Mouse (Mus musculus): Measurements from ENCODE around the gene Ubac1. TPM values are rescaled to one million over a fixed set of nuclear protein-coding genes. Genes with fewer than 3 reads are reported as not detected.

The Ubac1 gene
- polyA plus RNA-seq, 2 experiments, result 76.5 to 99.3 TPM

DNA sequence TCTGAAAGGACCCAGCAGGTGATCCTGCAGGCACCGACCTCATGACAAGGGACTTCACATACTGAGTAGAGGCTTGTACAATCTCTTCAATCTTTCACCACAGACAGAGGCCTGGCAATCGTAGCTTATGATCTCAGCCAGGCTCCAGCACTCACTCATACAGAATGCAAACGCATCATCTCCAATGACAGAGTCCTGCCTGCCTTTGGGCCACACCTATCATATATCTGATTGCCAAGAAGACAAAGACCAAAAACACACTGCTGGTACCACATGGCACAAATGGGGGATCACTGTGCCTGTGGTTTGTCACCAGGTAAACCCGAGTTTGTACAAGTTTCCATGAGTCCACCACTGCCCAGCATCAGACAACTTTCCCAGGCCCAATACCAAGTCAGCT is 4.2 kb downstream of the Ubac1 start:
- Histone ChIP-seq H3K4me3 (replicated peaks; ENCODE audit: low read length) (no peak overlapping the region), H3K4me2 (replicated peaks; ENCODE audit: low read depth, low read length, severe bottlenecking) (no peak overlapping the region), H3K27ac (replicated peaks; ENCODE audit: low read depth, low read length) (no peak overlapping the region), H3K9me3 (ENCODE audit: control insufficient read depth, low read length) (no peaks in the 10 kb centered on the region), H3K4me1 (ENCODE audit: control insufficient read depth, insufficient read depth, low read length) (peaks cover 8% of the 10 kb centered on the region), H3K36me3 (ENCODE audit: control insufficient read depth, insufficient read depth, low read length) (peaks cover 38% of the 10 kb centered on the region), H3K9ac (ENCODE audit: low read depth, low read length, severe bottlenecking) (no peak overlapping the region), H3K27me3 (ENCODE audit: control insufficient read depth, insufficient read depth, low read length) (no peaks in the 10 kb centered on the region)
- TF ChIP-seq POLR2A (IDR thresholded peaks at IDR 0.05; ENCODE audit: borderline replicate concordance, extremely low read depth, insufficient read depth, insufficient read length), result no peak
- no peak for DNase-seq (ENCODE audit: low spot score)
- ATAC-seq (ENCODE audit: low FRiP score, low read depth), result no peak
- 86% methylated on average over 4 of the region's 4 CpGs for WGBS

DNA sequence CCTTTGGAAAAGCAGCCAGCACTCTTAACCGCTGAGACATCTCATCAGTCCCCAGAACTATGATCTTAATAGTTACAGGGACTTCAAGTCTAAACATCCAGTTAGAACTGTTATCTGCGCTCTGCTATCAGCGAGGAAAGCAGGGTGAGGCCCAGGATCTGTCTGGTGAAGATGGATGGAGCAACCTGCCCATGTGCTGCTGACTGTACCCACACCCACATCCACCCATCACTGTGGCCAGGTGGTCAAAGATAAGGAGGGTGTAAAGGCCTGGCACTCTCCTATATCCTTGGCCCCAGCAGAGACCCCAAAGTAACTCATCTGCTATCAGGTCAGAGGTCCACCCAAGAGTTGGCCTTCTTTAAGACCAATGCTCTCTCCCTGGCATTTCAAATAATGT is 7.9 kb downstream of the Ubac1 start:
- no peak for TF ChIP-seq POLR2A (IDR thresholded peaks at IDR 0.05; ENCODE audit: borderline replicate concordance, extremely low read depth, insufficient read depth, insufficient read length)
- H3K4me3 ChIP-seq (replicated peaks; ENCODE audit: low read length), result no peak overlapping the region
- no peaks in the 10 kb centered on the region for H3K27me3 ChIP-seq (ENCODE audit: control insufficient read depth, insufficient read depth, low read length)
- no peak for DNase-seq (ENCODE audit: low spot score)
- H3K9me3 ChIP-seq (ENCODE audit: control insufficient read depth, low read length), result no peaks in the 10 kb centered on the region
- peaks cover 75% of the 10 kb centered on the region for H3K36me3 ChIP-seq (ENCODE audit: control insufficient read depth, insufficient read depth, low read length)
- no peak overlapping the region for H3K9ac ChIP-seq (ENCODE audit: low read depth, low read length, severe bottlenecking)
- ATAC-seq (ENCODE audit: low FRiP score, low read depth), result no peak
- H3K27ac ChIP-seq (replicated peaks; ENCODE audit: low read depth, low read length), result no peak overlapping the region
- no peaks in the 10 kb centered on the region for H3K4me1 ChIP-seq (ENCODE audit: control insufficient read depth, insufficient read depth, low read length)
- 93% methylated on average over 3 of the region's 3 CpGs for WGBS
- H3K4me2 ChIP-seq (replicated peaks; ENCODE audit: low read depth, low read length, severe bottlenecking), result no peak overlapping the region

DNA sequence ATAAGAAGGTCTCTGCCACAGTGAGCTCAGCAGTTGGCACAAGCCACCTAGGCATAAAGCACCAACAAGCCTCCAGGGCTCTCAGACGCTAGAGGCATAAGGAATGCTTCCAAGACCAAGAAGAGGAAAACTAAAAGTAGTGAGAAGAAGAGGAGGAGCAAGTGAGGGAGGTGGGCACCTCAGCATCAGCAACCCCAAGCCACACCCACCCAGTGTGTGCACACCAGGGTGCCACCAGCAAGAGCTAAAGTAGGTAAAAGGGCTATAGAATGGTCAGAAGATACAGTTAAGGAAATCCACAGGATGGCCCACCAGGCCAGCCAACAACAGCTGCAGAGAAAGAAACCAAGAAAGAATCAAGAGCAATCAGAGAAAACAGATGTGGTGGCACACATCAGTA is 10.1 kb downstream of the Ubac1 start:
- no peak overlapping the region for H3K9ac ChIP-seq (ENCODE audit: low read depth, low read length, severe bottlenecking)
- 58% methylated on average over 1 of the region's 1 CpGs for WGBS
- no peak overlapping the region for H3K4me2 ChIP-seq (replicated peaks; ENCODE audit: low read depth, low read length, severe bottlenecking)
- no peak overlapping the region for H3K27ac ChIP-seq (replicated peaks; ENCODE audit: low read depth, low read length)
- DNase-seq (ENCODE audit: low spot score) (no peak), ATAC-seq (ENCODE audit: low FRiP score, low read depth) (no peak)
- no peaks in the 10 kb centered on the region for H3K27me3 ChIP-seq (ENCODE audit: control insufficient read depth, insufficient read depth, low read length)
- TF ChIP-seq POLR2A (IDR thresholded peaks at IDR 0.05; ENCODE audit: borderline replicate concordance, extremely low read depth, insufficient read depth, insufficient read length), result no peak
- H3K36me3 ChIP-seq (ENCODE audit: control insufficient read depth, insufficient read depth, low read length), result peaks cover 96% of the 10 kb centered on the region
- no peak overlapping the region for H3K4me3 ChIP-seq (replicated peaks; ENCODE audit: low read length)
- H3K4me1 ChIP-seq (ENCODE audit: control insufficient read depth, insufficient read depth, low read length), result no peaks in the 10 kb centered on the region
- H3K9me3 ChIP-seq (ENCODE audit: control insufficient read depth, low read length), result no peaks in the 10 kb centered on the region

DNA sequence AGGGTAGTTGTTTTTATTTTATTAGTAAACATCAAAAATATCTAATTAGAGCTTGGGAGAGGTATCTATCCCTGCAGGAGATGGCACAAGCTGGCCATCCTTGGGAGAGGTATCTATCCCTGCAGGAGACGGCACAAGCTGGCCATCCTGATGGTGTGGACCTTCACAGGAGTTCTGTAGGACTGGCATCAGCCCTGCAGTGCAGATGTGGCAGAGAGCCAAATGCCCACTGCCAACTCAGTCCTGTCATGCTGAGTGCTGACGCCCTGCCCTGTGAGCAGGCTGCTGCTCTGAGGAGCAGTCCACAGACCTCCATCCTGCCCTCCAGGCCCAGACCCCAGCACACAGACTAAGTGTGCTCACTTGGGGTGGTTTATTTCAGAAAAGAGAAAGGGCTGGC is 19.5 kb downstream of the Ubac1 start:
- 90% methylated on average over 2 of the region's 2 CpGs for WGBS
- DNase-seq (ENCODE audit: low spot score), result no peak
- no peaks in the 10 kb centered on the region for H3K27me3 ChIP-seq (ENCODE audit: control insufficient read depth, insufficient read depth, low read length)
- H3K9ac ChIP-seq (ENCODE audit: low read depth, low read length, severe bottlenecking), result no peak overlapping the region
- no peak for ATAC-seq (ENCODE audit: low FRiP score, low read depth)
- H3K36me3 ChIP-seq (ENCODE audit: control insufficient read depth, insufficient read depth, low read length), result peaks cover 83% of the 10 kb centered on the region
- no peak for TF ChIP-seq POLR2A (IDR thresholded peaks at IDR 0.05; ENCODE audit: borderline replicate concordance, extremely low read depth, insufficient read depth, insufficient read length)
- H3K4me3 ChIP-seq (replicated peaks; ENCODE audit: low read length), result no peak overlapping the region
- H3K4me2 ChIP-seq (replicated peaks; ENCODE audit: low read depth, low read length, severe bottlenecking), result no peak overlapping the region
- no peaks in the 10 kb centered on the region for H3K4me1 ChIP-seq (ENCODE audit: control insufficient read depth, insufficient read depth, low read length)
- no peak overlapping the region for H3K27ac ChIP-seq (replicated peaks; ENCODE audit: low read depth, low read length)
- H3K9me3 ChIP-seq (ENCODE audit: control insufficient read depth, low read length), result no peaks in the 10 kb centered on the region

GRCm38 (mm10) chr2:26001136-26001535 is 20.4 kb downstream of the Ubac1 start:
- ATAC-seq (ENCODE audit: low FRiP score, low read depth), result no peak
- Histone ChIP-seq H3K9ac (ENCODE audit: low read depth, low read length, severe bottlenecking) (no peak overlapping the region), H3K27ac (replicated peaks; ENCODE audit: low read depth, low read length) (no peak overlapping the region), H3K4me1 (ENCODE audit: control insufficient read depth, insufficient read depth, low read length) (no peaks in the 10 kb centered on the region), H3K4me2 (replicated peaks; ENCODE audit: low read depth, low read length, severe bottlenecking) (no peak overlapping the region), H3K4me3 (replicated peaks; ENCODE audit: low read length) (no peak overlapping the region), H3K36me3 (ENCODE audit: control insufficient read depth, insufficient read depth, low read length) (peaks cover 75% of the 10 kb centered on the region), H3K27me3 (ENCODE audit: control insufficient read depth, insufficient read depth, low read length) (no peaks in the 10 kb centered on the region), H3K9me3 (ENCODE audit: control insufficient read depth, low read length) (no peaks in the 10 kb centered on the region)
- 97% methylated on average over 5 of the region's 5 CpGs for WGBS
- no peak for TF ChIP-seq POLR2A (IDR thresholded peaks at IDR 0.05; ENCODE audit: borderline replicate concordance, extremely low read depth, insufficient read depth, insufficient read length)
- DNase-seq (ENCODE audit: low spot score), result no peak

DNA sequence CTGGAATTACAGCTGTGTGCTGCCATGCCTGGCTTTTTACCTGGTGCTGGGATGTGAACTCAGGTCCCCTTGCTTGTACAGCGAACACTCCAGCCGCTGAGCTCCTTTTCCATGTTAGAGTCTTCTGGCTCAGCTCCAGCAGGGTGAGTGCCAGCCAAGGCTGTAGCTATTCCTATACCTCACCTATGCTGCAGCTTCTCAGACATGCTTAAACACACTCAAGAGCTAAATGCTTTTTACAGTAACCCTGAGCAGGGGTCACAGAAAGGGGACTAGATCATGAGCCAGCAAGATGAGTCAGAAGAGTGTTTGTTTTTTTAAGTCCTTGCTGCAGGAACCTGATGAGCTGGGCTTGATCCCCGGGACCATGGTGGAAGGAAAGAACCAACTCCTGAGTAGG is 23.8 kb downstream of the Ubac1 start:
- Histone ChIP-seq H3K9ac (ENCODE audit: low read depth, low read length, severe bottlenecking) (no peak overlapping the region), H3K4me3 (replicated peaks; ENCODE audit: low read length) (no peak overlapping the region), H3K27me3 (ENCODE audit: control insufficient read depth, insufficient read depth, low read length) (no peaks in the 10 kb centered on the region), H3K4me1 (ENCODE audit: control insufficient read depth, insufficient read depth, low read length) (no peaks in the 10 kb centered on the region), H3K27ac (replicated peaks; ENCODE audit: low read depth, low read length) (no peak overlapping the region), H3K4me2 (replicated peaks; ENCODE audit: low read depth, low read length, severe bottlenecking) (no peak overlapping the region), H3K9me3 (ENCODE audit: control insufficient read depth, low read length) (no peaks in the 10 kb centered on the region), H3K36me3 (ENCODE audit: control insufficient read depth, insufficient read depth, low read length) (peaks cover 42% of the 10 kb centered on the region)
- no peak for DNase-seq (ENCODE audit: low spot score)
- TF ChIP-seq POLR2A (IDR thresholded peaks at IDR 0.05; ENCODE audit: borderline replicate concordance, extremely low read depth, insufficient read depth, insufficient read length), result no peak
- 86% methylated on average over 3 of the region's 3 CpGs for WGBS
- no peak for ATAC-seq (ENCODE audit: low FRiP score, low read depth)
